In the genomic region with DNA sequence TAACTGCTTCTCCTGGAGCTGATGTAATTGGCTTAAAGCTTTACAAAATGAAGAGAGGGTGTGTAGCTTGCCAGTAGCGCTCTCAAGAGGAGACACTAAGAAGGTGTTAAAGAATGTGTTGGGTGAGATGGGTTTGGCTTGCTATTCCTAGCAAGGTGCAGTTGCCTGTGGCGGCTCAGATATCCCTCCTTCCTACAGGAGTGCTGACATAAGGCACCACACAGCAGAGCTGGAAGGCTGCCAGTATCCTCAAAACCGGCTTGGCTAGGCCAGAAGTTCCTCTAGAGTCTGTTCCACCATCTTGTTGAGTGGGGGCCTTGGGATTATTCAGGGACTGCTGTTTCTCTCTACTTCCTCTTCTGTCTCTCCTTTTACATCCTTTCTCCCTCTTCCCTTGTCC, we compare ENCODE assay signal across 10 mouse cellular contexts.
DNase-seq lines count a peak whose midpoint lies in the region; ATAC-seq and TF ChIP-seq lines count a peak whose summit lies in the region.
"Had no signal": no experiment of that assay in that cellular context is flagged by ENCODE, and none has a peak within 500 bp of the region (broad histone marks: within the 10 kb centered on the region; RNA-seq: fewer than 3 reads in every experiment).

No protein-coding gene starts in this region.

- 0 out of 2 replicates have a peak, but pooled peaks cover 11% of the 10 kb centered on the region for H3K27me3 ChIP-seq in embryonic facial prominence, embryonic 13.5 days
- H3K27me3 ChIP-seq in embryonic facial prominence, embryonic 10.5 days (replicated peaks; ENCODE audit: low read depth, poor library complexity, severe bottlenecking) = peaks cover 17% of the 10 kb centered on the region; the same call in 1 of the 2 replicates
- H3K27me3 ChIP-seq in limb, embryonic 14.5 days (ENCODE audit: control insufficient read depth, insufficient read depth, low read length) = 0 out of 2 replicates have a peak, but pooled peaks cover 4% of the 10 kb centered on the region
- H3K27me3 ChIP-seq in limb, embryonic 10.5 days (ENCODE audit: low read depth, poor library complexity, severe bottlenecking) = no peaks in the 10 kb centered on the region
- H3K27me3 ChIP-seq: liver, embryonic 15.5 days had no signal

- 52% methylated on average over 3 of the region's 3 CpGs for WGBS in embryonic facial prominence, embryonic 13.5 days
- 68% methylated on average over 3 of the region's 3 CpGs for WGBS in embryonic facial prominence, embryonic 10.5 days
- WGBS in limb, embryonic 14.5 days = 27% methylated on average over 3 of the region's 3 CpGs
- WGBS in limb, embryonic 10.5 days = 77% methylated on average over 3 of the region's 3 CpGs

- no peak for TF ChIP-seq POLR2A in limb, embryonic 14.5 days (IDR thresholded peaks at IDR 0.05; ENCODE audit: borderline replicate concordance, extremely low read depth, insufficient read depth, insufficient read length)

- H3K27ac ChIP-seq in embryonic facial prominence, embryonic 13.5 days = no peak overlapping the region
- no peak overlapping the region for H3K27ac ChIP-seq in embryonic facial prominence, embryonic 10.5 days (replicated peaks)
- no peak overlapping the region for H3K27ac ChIP-seq in limb, embryonic 14.5 days (replicated peaks; ENCODE audit: low read depth, low read length)
- H3K27ac ChIP-seq in limb, embryonic 10.5 days = no peak overlapping the region
- peak overlapping the region; percentile 32; the same call in 1 of the 2 replicates for H3K27ac ChIP-seq in left cerebral cortex, adult 2 months
- H3K27ac ChIP-seq: liver, embryonic 15.5 days had no signal

- H3K4me3 ChIP-seq in embryonic facial prominence, embryonic 13.5 days = no peak overlapping the region
- H3K4me3 ChIP-seq in embryonic facial prominence, embryonic 10.5 days = no peak overlapping the region
- H3K4me3 ChIP-seq in limb, embryonic 14.5 days (replicated peaks; ENCODE audit: low read length) = no peak overlapping the region
- H3K4me3 ChIP-seq in limb, embryonic 10.5 days = no peak overlapping the region
- H3K4me3 ChIP-seq in left cerebral cortex, adult 2 months = no peak overlapping the region
- H3K4me3 ChIP-seq: erythroblast, embryonic 14.5 days; liver, embryonic 15.5 days had no signal

- 0 out of 2 replicates have a peak, but pooled peaks cover 3% of the 10 kb centered on the region for H3K4me1 ChIP-seq in embryonic facial prominence, embryonic 13.5 days
- H3K4me1 ChIP-seq in embryonic facial prominence, embryonic 10.5 days = peaks cover 2% of the 10 kb centered on the region
- 0 out of 2 replicates have a peak, but pooled peaks cover 3% of the 10 kb centered on the region for H3K4me1 ChIP-seq in limb, embryonic 14.5 days (ENCODE audit: control insufficient read depth, insufficient read depth, low read length)
- no peaks in the 10 kb centered on the region for H3K4me1 ChIP-seq in limb, embryonic 10.5 days
- H3K4me1 ChIP-seq: liver, embryonic 15.5 days had no signal

- intact Hi-C loops in left cerebral cortex, adult 2 months (cut with DNase I) = no loop called here

- TF ChIP-seq CTCF in left cerebral cortex, adult 2 months (IDR thresholded peaks at IDR 0.05) = no peak

- ATAC-seq in embryonic facial prominence, embryonic 13.5 days (ENCODE audit: insufficient number of reproducible peaks, insufficient read depth, low FRiP score, low TSS enrichment, low read depth) = 0 out of 2 replicates have a peak, but pooled peaks have one; percentile 15
- ATAC-seq in limb, embryonic 14.5 days (ENCODE audit: low FRiP score, low read depth) = no peak

- DNase-seq in embryonic facial prominence, embryonic 10.5 days (ENCODE audit: low spot score) = no peak
- peak; percentile 77 for DNase-seq in limb, embryonic 14.5 days (ENCODE audit: low spot score)
- DNase-seq in limb, embryonic 10.5 days (ENCODE audit: low spot score) = no peak
- no peak for DNase-seq in left cerebral cortex, adult 2 months (ENCODE audit: extremely low spot score in 1 of 2, low spot score in 2 of 2)
- DNase-seq in right cerebral cortex, postnatal 25 days = peak; percentile 35
- DNase-seq in adipocyte (ENCODE audit: low spot score) = no peak
- no peak for DNase-seq in thymus, adult 18-20 months

- no peaks in the 10 kb centered on the region for H3K9me3 ChIP-seq in embryonic facial prominence, embryonic 13.5 days
- no peaks in the 10 kb centered on the region for H3K9me3 ChIP-seq in embryonic facial prominence, embryonic 10.5 days
- H3K9me3 ChIP-seq in limb, embryonic 14.5 days (ENCODE audit: control insufficient read depth, low read length) = no peaks in the 10 kb centered on the region
- no peaks in the 10 kb centered on the region for H3K9me3 ChIP-seq in limb, embryonic 10.5 days (replicated peaks)
- H3K9me3 ChIP-seq: liver, embryonic 15.5 days had no signal

- no peak overlapping the region for H3K4me2 ChIP-seq in embryonic facial prominence, embryonic 13.5 days
- H3K4me2 ChIP-seq in limb, embryonic 14.5 days (replicated peaks; ENCODE audit: low read depth, low read length, severe bottlenecking) = no peak overlapping the region
- H3K4me2 ChIP-seq: liver, embryonic 15.5 days had no signal

- H3K9ac ChIP-seq in embryonic facial prominence, embryonic 13.5 days = no peak overlapping the region
- H3K9ac ChIP-seq in limb, embryonic 14.5 days (ENCODE audit: low read depth, low read length, severe bottlenecking) = no peak overlapping the region
- H3K9ac ChIP-seq: liver, embryonic 15.5 days had no signal

- H3K36me3 ChIP-seq in embryonic facial prominence, embryonic 13.5 days = no peaks in the 10 kb centered on the region
- no peaks in the 10 kb centered on the region for H3K36me3 ChIP-seq in embryonic facial prominence, embryonic 10.5 days (replicated peaks)
- no peaks in the 10 kb centered on the region for H3K36me3 ChIP-seq in limb, embryonic 14.5 days (ENCODE audit: control insufficient read depth, insufficient read depth, low read length)
- H3K36me3 ChIP-seq in limb, embryonic 10.5 days = no peaks in the 10 kb centered on the region
- H3K36me3 ChIP-seq: liver, embryonic 15.5 days had no signal

Comparison
In these comparisons a context has a peak if more than half of its experiments do, and no peak if none do; other contexts are left out.
1. DNase-seq: peak in limb, embryonic 14.5 days (single experiment) and right cerebral cortex, postnatal 25 days (single experiment); none in embryonic facial prominence, embryonic 10.5 days (single experiment), limb, embryonic 10.5 days (single experiment), left cerebral cortex, adult 2 months (0 of 2), adipocyte (single experiment) and thymus, adult 18-20 months (0 of 2).